Mouse (Mus musculus) ovary, postnatal 14 days (tissue): ENCODE measurements around the gene Tmc5.

Experiments used
- DNase-seq: peaks from one replicate; pipeline ENCODE4 v3.0.0; 2022; ENCODE audit warnings: low spot score

The Tmc5 gene

DNA sequence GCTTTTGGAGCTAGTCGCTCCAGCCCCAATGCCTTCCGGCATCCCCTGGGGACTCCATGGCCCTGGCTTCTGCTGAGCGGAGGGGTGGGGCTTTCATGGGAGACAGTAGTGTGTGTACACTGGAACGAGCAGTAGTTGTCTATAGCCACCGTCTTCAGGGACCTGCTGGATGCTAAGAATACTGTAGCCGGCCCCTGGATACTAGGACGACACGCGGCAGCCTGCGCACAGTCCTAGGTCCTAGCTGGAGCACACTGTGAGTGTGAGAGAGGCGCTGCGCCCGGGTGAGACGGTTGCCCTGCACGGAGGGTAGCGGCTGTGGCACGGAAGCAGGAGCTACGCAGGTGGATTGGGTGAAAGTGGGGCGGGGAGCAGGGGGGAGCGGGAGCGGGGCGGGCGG lies at the start of gene Tmc5:
Gene Tmc5, plus strand, starts transcription at position 97 of the 400 bp plus-strand sequence.
- DNase-seq = no peak

DNA sequence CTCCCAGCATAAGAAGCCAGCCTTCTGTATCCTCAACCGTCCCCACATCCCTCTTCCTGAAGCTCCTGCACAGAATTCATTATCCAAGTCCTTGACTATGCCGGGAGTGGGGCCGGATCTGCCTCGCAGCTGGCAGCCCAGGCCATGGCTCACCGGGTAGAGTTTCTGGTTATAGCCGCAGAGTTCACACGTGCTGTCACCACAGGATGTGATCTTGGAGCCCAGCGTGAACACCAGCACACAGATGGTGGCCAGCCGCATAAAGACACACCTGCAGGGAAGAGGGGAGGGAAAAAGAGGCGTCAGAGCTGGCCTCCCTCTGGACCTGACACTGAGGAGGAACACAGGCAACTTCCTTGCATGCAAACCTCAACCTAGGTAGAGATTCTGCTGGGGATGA lies 49.6 kb upstream of the Tmc5 start:
- DNase-seq = no peak

DNA sequence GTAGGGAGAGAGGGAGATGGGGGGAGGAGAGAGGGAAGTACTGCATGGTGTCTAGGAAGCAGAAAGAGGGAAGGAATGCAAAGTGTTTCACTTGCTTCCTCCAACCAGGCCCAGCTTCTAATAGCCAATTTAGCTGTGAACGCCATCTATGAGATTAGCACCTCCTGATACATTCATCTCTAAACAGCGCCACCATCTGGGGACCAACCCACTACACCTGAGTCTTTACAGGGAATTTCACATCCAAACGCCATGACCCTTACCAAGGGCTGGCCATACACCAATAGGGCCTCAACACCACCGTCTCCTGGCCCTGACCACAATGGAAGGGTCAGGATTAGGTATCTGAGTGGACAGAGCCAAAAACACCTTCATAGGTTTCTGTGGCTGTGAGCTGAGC lies 43.2 kb upstream of the Tmc5 start:
- DNase-seq = no peak

GRCm38 (mm10) chr7:118554290-118554689 lies 42.8 kb upstream of the Tmc5 start:
- DNase-seq = no peak

GRCm38 (mm10) chr7:118569121-118569543 lies 28.0 kb upstream of the Tmc5 start:
- no peak for DNase-seq

DNA sequence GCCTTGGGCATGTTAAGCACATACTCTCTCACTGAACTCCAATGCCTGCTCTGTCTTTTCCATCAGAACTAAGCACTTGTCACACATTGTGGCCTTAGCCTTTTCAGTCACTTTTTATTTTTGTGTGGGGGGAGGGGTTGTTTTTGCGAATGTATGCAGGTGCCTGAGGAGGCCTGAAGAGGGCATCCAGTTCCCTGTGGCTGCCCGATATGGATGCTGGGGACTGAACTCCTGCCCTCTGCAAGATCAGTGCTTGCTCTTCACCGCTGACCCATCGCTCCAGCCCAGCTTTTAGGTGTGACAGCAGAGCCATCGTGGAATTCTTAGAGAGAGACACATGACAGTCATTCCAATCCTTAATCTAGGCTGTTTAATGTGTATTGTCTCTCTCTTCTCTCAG lies 25.7 kb upstream of the Tmc5 start:
- no peak for DNase-seq

DNA sequence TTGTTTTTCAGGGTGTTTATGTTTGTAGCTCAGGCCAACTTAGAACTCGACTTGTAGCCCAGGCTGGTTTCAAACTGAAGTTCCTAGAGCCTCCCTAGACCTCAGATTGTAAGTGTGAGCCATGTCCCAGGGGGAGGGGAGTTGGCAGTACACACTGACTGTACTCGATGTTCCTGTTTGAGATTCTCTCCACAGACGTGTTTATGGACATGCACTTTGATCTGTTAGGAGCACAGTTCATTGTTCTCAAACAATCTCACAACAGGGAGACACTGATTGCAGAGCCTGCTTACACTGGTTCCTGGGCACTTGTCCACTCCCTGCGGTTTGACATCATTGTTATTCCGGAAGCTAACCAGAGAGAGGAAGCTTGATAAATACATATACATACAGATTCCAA lies 25.1 kb upstream of the Tmc5 start:
- DNase-seq = no peak

GRCm38 (mm10) chr7:118578269-118578668 lies 18.8 kb upstream of the Tmc5 start:
- DNase-seq = no peak

- DNase-seq = no peak
These were observed 17.2 kb upstream of the Tmc5 start for GRCm38 (mm10) chr7:118579938-118580337.

GRCm38 (mm10) chr7:118583821-118584220 lies 13.3 kb upstream of the Tmc5 start:
- no peak for DNase-seq

DNA sequence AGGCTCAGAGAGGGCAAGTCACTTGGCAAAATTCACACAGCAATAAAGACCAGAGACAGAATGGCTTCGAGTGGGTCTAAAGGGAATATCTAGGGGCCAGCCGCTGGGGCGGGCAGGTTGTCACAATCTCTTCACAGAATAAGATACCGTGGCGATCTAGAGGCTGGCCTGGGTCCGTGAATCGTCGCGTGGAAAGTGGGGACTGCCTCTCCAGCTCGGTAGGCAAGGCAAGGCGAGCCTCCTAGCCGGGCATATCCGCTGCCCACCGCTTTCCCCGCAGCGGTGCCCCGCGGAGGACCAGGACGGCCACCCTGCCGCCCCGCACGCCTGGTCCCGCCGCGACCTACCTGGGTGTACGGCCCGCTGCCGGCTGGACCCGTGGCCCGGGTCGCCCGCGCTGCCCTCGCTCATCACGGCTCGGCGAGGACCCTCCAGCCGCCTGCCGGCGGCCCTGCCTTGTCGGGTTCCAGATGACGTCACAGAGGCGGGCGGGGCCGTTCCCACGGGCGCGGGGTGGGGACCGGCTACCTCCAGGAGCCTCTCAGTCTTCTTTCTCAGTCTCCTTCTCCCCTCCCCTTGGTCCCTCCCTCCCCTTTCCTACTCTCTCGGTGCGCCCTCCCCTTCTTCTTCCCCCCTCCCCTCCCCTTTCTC lies 12.7 kb upstream of the Tmc5 start, which contains the start of gene Tmc7:
Gene Tmc7, minus strand, starts transcription at position 480 of the 651 bp plus-strand sequence.
- DNase-seq = peak; percentile 32

- DNase-seq = no peak
These were observed 12.2 kb upstream of the Tmc5 start for GRCm38 (mm10) chr7:118584926-118585325.

- DNase-seq = no peak
These were observed 11.2 kb upstream of the Tmc5 start for GRCm38 (mm10) chr7:118585856-118586255.

GRCm38 (mm10) chr7:118590726-118591305 lies 6.3 kb upstream of the Tmc5 start:
- DNase-seq = no peak

- DNase-seq = no peak
These were observed 5.0 kb upstream of the Tmc5 start for GRCm38 (mm10) chr7:118592146-118592545.

DNA sequence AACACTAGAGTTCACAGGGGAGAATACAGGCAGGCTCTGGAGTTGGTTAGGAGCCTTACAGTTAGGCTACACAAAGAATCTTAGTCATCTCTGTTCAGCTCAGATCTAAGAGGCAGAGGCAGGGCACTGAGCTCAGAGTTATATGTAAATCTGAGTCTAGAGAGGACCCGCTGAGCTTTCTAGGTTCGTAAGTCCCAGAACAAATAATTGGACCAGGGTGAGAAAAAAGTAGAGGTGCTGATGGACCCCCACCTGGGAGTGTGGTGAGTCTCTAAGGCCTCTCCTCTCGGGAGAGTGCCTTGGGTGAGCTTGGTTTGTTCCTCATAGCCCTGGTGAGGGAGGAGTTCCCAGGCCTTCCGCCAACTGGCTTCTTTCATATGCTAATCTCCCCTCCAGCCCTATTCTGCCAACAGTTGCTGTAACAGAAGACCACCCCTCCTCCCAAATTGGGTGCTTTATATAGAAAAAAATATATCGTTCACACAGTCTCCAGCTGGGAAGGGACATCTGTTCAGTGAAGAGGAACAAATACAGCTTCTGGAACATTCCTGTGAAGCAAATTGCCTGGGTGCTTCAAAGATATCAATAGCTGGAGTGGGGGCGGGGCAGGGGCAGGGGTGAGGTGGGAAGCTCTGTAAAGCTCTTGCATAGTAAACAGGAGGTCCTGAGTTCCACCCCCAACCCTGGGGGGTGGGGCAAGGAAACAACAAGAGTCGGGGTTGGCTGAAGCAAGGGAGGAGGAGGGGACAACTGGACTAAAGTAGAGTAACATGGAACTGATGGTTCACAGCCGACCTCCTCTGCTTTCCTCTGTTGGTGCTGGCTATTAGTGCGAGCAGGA lies 3.3 kb upstream of the Tmc5 start:
- DNase-seq = no peak

DNA sequence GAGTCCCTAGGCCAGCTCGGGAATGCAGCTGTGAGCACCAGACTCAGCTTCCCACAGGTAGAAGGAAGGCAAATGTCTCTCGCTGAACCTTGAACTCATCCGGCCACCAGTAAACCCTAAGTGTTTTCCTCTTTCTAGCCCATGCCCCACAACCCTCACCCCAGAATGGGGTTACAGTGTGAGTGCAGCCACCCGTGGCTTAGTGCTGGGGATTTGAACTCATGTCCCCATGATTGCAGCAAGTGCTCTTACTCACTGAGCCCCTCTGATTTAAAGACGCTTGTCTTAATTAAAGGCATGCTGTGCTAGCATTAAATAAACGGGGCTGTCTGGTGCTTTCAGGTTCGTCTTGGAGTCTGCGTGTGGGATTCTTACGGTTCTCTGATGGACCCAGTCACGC lies 2.5 kb upstream of the Tmc5 start:
- DNase-seq = no peak

DNA sequence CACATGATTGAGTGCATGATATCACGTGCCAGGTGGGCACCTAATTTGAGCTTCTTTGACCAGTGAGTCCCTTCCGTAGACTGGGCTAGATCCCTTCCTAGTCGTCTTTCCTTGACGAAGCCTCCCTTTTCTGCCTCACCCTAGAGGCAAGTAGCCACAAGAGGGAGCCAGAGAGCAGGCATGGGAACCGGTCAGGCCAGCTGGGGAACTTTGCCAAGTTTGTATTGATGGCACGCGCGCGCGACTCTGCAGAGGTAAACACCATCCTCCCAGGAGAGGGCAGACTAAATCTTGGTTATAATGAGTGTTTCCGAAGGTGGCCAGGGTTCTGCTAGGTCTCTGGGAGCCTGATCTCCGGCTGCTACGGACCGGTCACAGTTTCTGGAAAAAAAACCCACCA lies 1.9 kb upstream of the Tmc5 start:
- DNase-seq = peak; percentile 98

DNA sequence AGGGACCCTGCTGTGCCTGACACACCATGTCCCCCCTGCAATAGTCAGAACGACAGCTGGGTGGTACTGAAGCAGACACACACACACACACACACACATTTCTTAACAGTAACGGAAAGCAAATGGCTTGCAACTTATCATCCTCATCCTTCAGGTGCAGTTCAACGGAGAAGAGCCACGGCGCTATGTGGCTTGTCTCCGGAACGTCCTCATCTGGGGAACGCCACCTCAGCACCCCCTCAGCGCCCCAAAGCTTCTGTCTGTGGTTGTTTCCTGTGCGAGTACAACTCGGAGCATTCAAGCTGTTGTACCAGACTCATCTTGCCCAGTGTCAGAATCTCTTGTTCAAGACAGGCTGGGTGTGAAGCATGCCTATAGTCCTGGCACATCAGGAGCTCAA lies 826 bp upstream of the Tmc5 start:
- no peak for DNase-seq

- no peak for DNase-seq
These were observed 3.0 kb downstream of the Tmc5 start for GRCm38 (mm10) chr7:118599954-118600631.

- no peak for DNase-seq
These were observed 7.7 kb downstream of the Tmc5 start for GRCm38 (mm10) chr7:118604842-118605241.

DNA sequence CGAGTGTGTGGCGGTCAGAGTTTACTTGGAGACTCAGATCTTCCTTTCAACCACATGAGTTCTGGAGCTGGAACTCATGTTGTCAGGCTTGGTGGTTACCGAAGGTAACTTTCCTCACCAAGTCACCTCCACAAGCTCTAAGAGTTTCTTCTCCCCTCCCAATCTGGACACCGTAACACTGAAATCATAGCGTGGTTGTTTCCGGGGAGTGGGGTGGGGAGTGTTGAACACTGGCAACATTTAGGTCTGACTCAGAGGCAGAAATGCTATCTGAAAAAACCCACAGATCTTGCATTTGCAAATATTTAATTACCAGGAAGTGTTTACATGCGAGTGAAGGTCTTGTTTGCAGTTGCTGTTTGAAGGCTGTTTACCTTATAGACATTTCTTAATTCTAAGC lies 12.7 kb downstream of the Tmc5 start:
- no peak for DNase-seq

GRCm38 (mm10) chr7:118610721-118611120 lies 13.6 kb downstream of the Tmc5 start:
- DNase-seq = no peak
